17 mouse cellular contexts compared by ENCODE assay signal in the genomic region with DNA sequence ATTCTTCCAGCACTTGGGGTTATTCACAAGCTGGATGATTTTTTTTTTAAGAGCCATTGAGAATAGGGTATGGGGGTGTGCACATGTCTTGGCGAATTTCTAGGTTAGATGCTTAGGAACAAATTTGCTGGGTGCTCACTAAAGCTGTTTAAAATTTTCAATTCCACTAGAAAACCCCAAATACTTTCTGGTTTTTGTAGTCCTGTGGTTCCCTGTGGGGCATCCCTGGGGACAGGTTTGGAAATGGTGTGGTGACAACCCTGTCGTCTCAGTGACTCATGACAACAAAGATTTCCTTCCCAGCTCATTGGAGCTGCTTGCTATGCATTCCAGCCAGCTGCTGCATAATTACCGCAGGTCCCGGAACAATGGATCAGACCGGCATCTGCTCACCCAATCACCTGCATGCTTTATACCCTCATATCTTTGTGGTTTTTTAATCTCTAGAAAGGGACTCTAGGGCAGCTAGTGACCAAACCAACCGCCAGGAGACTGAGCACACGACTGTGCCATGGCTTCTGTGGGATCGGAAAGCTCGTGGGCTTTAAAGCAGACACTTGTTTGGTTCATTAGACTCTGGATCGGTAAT. TPM values are rescaled to one million over a fixed set of nuclear protein-coding genes. Genes with fewer than 3 reads are reported as not detected.
A peak's percentile ranks its signal among the peaks of the same experiment; 100 is the strongest.
DNase-seq lines count a peak whose midpoint lies in the region; ATAC-seq and TF ChIP-seq lines count a peak whose summit lies in the region.
"Had no signal": no experiment of that assay in that cellular context is flagged by ENCODE, and none has a peak within 500 bp of the region (broad histone marks: within the 10 kb centered on the region; RNA-seq: fewer than 3 reads in every experiment).

No protein-coding gene starts in this region.

- 0 out of 2 replicates have a peak, but pooled peaks have one; percentile 2 for TF ChIP-seq CTCF in layer of hippocampus, adult 2 months (conservative IDR thresholded peaks at IDR 0.05)
- TF ChIP-seq CTCF in forebrain, postnatal 0 days (IDR thresholded peaks at IDR 0.05; ENCODE audit: low read depth) = no peak

- no peak overlapping the region for H3K27ac ChIP-seq in layer of hippocampus, adult 2 months
- H3K27ac ChIP-seq in forebrain, postnatal 0 days (ENCODE audit: low read depth, low read length) = peak overlapping the region; percentile 15; the same call in 1 of the 2 replicates
- H3K27ac ChIP-seq in midbrain, embryonic 12.5 days (replicated peaks) = peak overlapping the region; percentile 54; the same call in 1 of the 2 replicates
- H3K27ac ChIP-seq: heart, adult 2 months; kidney, postnatal 0 days had no signal

- no peaks in the 10 kb centered on the region for H3K36me3 ChIP-seq in forebrain, postnatal 0 days (ENCODE audit: insufficient read depth)
- no peaks in the 10 kb centered on the region for H3K36me3 ChIP-seq in midbrain, embryonic 12.5 days
- H3K36me3 ChIP-seq: G1E had no signal

- DNase-seq in layer of hippocampus, adult 2 months (ENCODE audit: low spot score in 2 of 2) = no peak
- no peak for DNase-seq in layer of hippocampus, adult 18-20 months (ENCODE audit: low spot score in 2 of 2)
- peak; percentile 40 for DNase-seq in forebrain, postnatal 0 days
- DNase-seq in retina, postnatal 1 day = peak; percentile 60
- no peak for DNase-seq in layer of hippocampus, postnatal 25 days (ENCODE audit: extremely low spot score in 1 of 2, low spot score in 1 of 2)
- DNase-seq in kidney, adult 9 months = no peak
- DNase-seq in cerebellum, postnatal 25 days = no peak
- DNase-seq: cerebellum, postnatal 36 days; heart, adult 2 months; heart, postnatal 10 days; lung, embryonic 14.5 days; thymus, postnatal 36 days had no signal

- no peak overlapping the region for H3K4me3 ChIP-seq in layer of hippocampus, adult 2 months
- H3K4me3 ChIP-seq in forebrain, postnatal 0 days (ENCODE audit: low read depth, low read length) = no peak overlapping the region
- H3K4me3 ChIP-seq in midbrain, embryonic 12.5 days = peak overlapping the region; percentile 22; the same call in 1 of the 2 replicates
- H3K4me3 ChIP-seq: erythroblast, embryonic 14.5 days; heart, adult 2 months had no signal

- peaks cover 4% of the 10 kb centered on the region; the same call in 1 of the 2 replicates for H3K4me1 ChIP-seq in forebrain, postnatal 0 days (ENCODE audit: insufficient read depth)
- peaks cover 12% of the 10 kb centered on the region for H3K4me1 ChIP-seq in midbrain, embryonic 12.5 days

- 9% methylated on average over 10 of the region's 10 CpGs for WGBS in forebrain, postnatal 0 days
- 17% methylated on average over 10 of the region's 10 CpGs for WGBS in midbrain, embryonic 12.5 days

- H3K9me3 ChIP-seq in forebrain, postnatal 0 days (ENCODE audit: low read length) = no peaks in the 10 kb centered on the region
- no peaks in the 10 kb centered on the region for H3K9me3 ChIP-seq in midbrain, embryonic 12.5 days

- ATAC-seq in forebrain, postnatal 0 days = peak; percentile 34; the same call in 1 of the 2 replicates
- peak; percentile 60 for ATAC-seq in midbrain, embryonic 12.5 days (ENCODE audit: low FRiP score, low read depth)

- H3K4me2 ChIP-seq in forebrain, postnatal 0 days (ENCODE audit: low read depth) = 0 out of 2 replicates have a peak overlapping the region, but pooled peaks have one; percentile 23
- H3K4me2 ChIP-seq in midbrain, embryonic 12.5 days (replicated peaks) = peak overlapping the region; percentile 43
- H3K4me2 ChIP-seq: lung, embryonic 14.5 days had no signal

- H3K27me3 ChIP-seq in forebrain, postnatal 0 days (ENCODE audit: insufficient read depth, low read length) = no peaks in the 10 kb centered on the region
- H3K27me3 ChIP-seq in midbrain, embryonic 12.5 days = no peaks in the 10 kb centered on the region

- H3K9ac ChIP-seq in forebrain, postnatal 0 days = peak overlapping the region; percentile 18; the same call in 1 of the 2 replicates
- no peak overlapping the region for H3K9ac ChIP-seq in midbrain, embryonic 12.5 days (replicated peaks)
- H3K9ac ChIP-seq: lung, embryonic 14.5 days had no signal

RNA-seq across cellular contexts. Expression of a gene that starts 24.6 kb away (rescaled TPM):
- total RNA-seq in layer of hippocampus, adult 2 months (2021) = under 1 TPM; 0.39 to 0.64 TPM
- total RNA-seq in layer of hippocampus, adult 18-20 months (2021) = 1 to 10 TPM in 1 of 2 experiments, under 1 TPM in 1; 0.72 to 1.0 TPM
- total RNA-seq in forebrain, postnatal 0 days (2014; rRNA removed) = 1.1 and 1.3 TPM in 2 replicates
- 0.11 and 0.40 TPM in 2 replicates for polyA plus RNA-seq in forebrain, postnatal 0 days (2015; fragmentation: Nextera tagmentation; extraction: Ambion mirVana)
- 0.17 TPM in 1 of 2 replicates, not detected in the other for polyA plus RNA-seq in midbrain, embryonic 12.5 days (2016; fragmentation: Nextera tagmentation; extraction: Ambion mirVana)
- total RNA-seq in layer of hippocampus, postnatal 25 days (2021) = under 1 TPM; 0.40 to 0.54 TPM
- total RNA-seq: megakaryocyte, adult 5-6 weeks had no signal
- polyA plus RNA-seq: erythroblast, embryonic 14.5 days; G1E had no signal

Comparison
In these comparisons a context has a peak if more than half of its experiments do, and no peak if none do; other contexts are left out.
1. DNase-seq: peak in forebrain, postnatal 0 days (single experiment) and retina, postnatal 1 day (single experiment); none in layer of hippocampus, adult 2 months (0 of 2), layer of hippocampus, adult 18-20 months (0 of 2), layer of hippocampus, postnatal 25 days (0 of 2), kidney, adult 9 months (single experiment) and cerebellum, postnatal 25 days (0 of 2).